Mouse (Mus musculus) heart, embryonic 11.5 days (tissue): ENCODE data around the gene Mea1. TPM values are rescaled to one million over a fixed set of nuclear protein-coding genes. Genes with fewer than 3 reads are reported as not detected.
A peak's percentile ranks its signal among the peaks of the same experiment; 100 is the strongest.

Experiments
- ATAC-seq: fragments of 200-750 bp; cut with Nextera tagmentation; replicated peaks from 2 replicates; pipeline ENCODE4 v1.8.0; 2017; ENCODE audit warnings: moderate library complexity; ENCODE audit not compliant: insufficient number of reproducible peaks, low FRiP score, low TSS enrichment
- H3K27ac ChIP-seq: fragments of 300-500 bp; sonication (generic); 2 replicates; pipeline ENCODE4 v1.5.1; 2014; ENCODE audit warnings: mild to moderate bottlenecking, low read depth, low read length
- H3K27me3 ChIP-seq: fragments of 300-500 bp; sonication (generic); 2 replicates; pipeline ENCODE4 v1.6.1; 2014; ENCODE audit warnings: mild to moderate bottlenecking, low read length, mixed read lengths; ENCODE audit not compliant: control insufficient read depth, insufficient read depth
- H3K36me3 ChIP-seq: fragments of 300-500 bp; sonication (generic); 2 replicates; pipeline ENCODE4 v1.6.1; 2014; ENCODE audit warnings: mild to moderate bottlenecking, low read length, moderate library complexity, mixed read lengths; ENCODE audit not compliant: control insufficient read depth, insufficient read depth
- H3K4me1 ChIP-seq: fragments of 300-500 bp; sonication (generic); 2 replicates; pipeline ENCODE4 v1.6.1; 2014; ENCODE audit warnings: low read length; ENCODE audit not compliant: control insufficient read depth, insufficient read depth
- H3K4me2 ChIP-seq: fragments of 300-500 bp; sonication (generic); 2 replicates; pipeline ENCODE4 v1.6.1; 2014; ENCODE audit warnings: mild to moderate bottlenecking, moderate library complexity
- H3K4me3 ChIP-seq: fragments of 300-500 bp; sonication (generic); 2 replicates; pipeline ENCODE4 v1.5.1; 2014; ENCODE audit warnings: low read depth, low read length
- H3K9ac ChIP-seq: fragments of 300-500 bp; sonication (generic); 2 replicates; pipeline ENCODE4 v1.6.1; 2014; ENCODE audit warnings: mild to moderate bottlenecking, low read depth, low read length, moderate library complexity
- H3K9me3 ChIP-seq: fragments of 300-500 bp; sonication (generic); replicated peaks from 2 replicates; pipeline ENCODE4 v1.6.1; 2016; ENCODE audit warnings: low read length; ENCODE audit not compliant: control insufficient read depth
- WGBS: fragments of 180-500 bp; shearing (Covaris S2); extraction: QIAGEN DNeasy Blood & Tissue Kit; methylation state at CpG from one replicate; pipeline ENCODE4 v1.1.7; 2014; ENCODE audit not compliant: insufficient replicate concordance; 5-methylcytosine and 5-hydroxymethylcytosine counted together
- polyA plus RNA-seq: library from polyadenylated mRNA; unstranded; fragments of >200 nt; fragmentation: Nextera tagmentation; extraction: Ambion mirVana; gene quantifications from 2 replicates; pipeline ENCODE4 v1.2.1, GENCODE M21; 2014

Gene Mea1
- polyA plus RNA-seq, 1 experiment from 2014 or later, result 142 TPM

DNA sequence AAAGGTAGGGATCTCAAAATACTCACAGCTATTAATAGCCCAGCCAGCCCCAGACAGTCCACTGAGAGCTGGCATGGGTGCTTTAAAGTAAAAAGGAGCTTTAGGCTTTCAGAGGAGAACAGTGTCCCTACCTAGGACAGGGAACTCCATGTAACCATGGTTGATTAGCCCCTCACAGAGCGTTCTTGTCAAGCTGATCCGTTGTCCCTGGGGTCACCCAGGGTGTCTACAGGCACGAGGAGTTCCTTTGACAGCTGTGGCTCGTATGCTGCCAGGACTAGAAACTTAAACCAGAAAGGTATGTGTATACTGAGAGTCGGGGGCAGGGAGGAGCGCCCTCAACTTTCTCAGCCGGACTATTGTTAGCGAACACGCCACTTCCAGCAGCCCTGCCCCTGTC lies 318 bp downstream of the Mea1 start:
- peaks cover 28% of the 10 kb centered on the region for H3K36me3 ChIP-seq
- peak overlapping the region; percentile 91 for H3K4me2 ChIP-seq
- H3K4me3 ChIP-seq, result peak overlapping the region; percentile 93
- peak overlapping the region; percentile 85 for H3K9ac ChIP-seq
- H3K27ac ChIP-seq, result peak overlapping the region; percentile 94
- WGBS, result 31% methylated on average over 9 of the region's 9 CpGs
- peaks cover 36% of the 10 kb centered on the region for H3K4me1 ChIP-seq
- no peak for ATAC-seq
- no peaks in the 10 kb centered on the region for H3K9me3 ChIP-seq
- no peaks in the 10 kb centered on the region for H3K27me3 ChIP-seq

DNA sequence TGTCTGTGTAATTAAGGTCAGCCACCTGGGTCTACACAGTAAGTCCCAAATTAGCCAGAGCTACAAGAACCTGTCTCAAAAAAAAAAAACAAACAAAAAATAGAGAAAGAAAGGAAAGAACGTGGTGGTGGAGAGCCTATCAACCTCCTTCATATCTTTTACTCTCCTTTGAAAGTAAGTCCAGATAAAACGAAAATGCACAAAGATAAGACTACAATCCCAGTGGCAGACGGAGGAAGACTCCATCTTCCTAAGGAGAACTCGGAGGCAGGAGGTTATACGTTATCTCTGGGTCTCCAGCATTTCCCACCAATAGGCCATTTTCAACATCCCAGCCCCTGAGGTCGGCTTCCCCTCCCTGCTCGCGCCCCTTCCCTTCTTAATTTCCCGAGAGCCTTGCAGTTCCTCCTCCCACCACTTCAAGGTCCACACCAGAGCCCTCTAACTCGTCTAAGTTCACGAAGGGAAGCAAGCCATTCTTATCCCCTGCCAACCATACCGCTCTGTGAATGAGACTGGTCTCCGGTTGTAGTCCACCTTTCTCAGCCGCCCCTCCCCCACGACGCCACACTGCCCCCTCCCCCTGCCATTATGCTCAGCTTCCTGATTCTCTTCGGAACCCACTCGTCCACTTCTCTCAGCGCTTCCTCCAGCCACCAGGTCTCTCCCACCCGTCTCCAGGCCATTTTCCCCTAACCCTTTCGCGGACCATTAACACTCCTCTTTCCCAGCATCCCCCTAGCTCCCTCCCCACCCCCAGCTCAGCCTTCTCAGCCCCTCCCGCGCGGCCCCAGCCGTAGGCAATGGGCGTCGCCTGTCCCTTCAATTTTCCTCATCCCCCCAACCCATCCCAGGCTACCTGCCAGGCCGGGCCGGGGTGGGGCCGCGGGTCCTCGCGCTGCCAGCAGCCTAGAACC lies 1.5 kb downstream of the Mea1 start:
- H3K36me3 ChIP-seq, result peaks cover 35% of the 10 kb centered on the region
- H3K27ac ChIP-seq, result peak overlapping the region; percentile 94
- peaks cover 29% of the 10 kb centered on the region for H3K4me1 ChIP-seq
- H3K9ac ChIP-seq, result peak overlapping the region; percentile 85
- 2% methylated on average over 34 of the region's 34 CpGs for WGBS
- peak overlapping the region; percentile 91 for H3K4me2 ChIP-seq
- H3K4me3 ChIP-seq, result peak overlapping the region; percentile 93
- no peaks in the 10 kb centered on the region for H3K27me3 ChIP-seq
- no peaks in the 10 kb centered on the region for H3K9me3 ChIP-seq
- ATAC-seq, result no peak; the same call in 1 of the 2 replicates

DNA sequence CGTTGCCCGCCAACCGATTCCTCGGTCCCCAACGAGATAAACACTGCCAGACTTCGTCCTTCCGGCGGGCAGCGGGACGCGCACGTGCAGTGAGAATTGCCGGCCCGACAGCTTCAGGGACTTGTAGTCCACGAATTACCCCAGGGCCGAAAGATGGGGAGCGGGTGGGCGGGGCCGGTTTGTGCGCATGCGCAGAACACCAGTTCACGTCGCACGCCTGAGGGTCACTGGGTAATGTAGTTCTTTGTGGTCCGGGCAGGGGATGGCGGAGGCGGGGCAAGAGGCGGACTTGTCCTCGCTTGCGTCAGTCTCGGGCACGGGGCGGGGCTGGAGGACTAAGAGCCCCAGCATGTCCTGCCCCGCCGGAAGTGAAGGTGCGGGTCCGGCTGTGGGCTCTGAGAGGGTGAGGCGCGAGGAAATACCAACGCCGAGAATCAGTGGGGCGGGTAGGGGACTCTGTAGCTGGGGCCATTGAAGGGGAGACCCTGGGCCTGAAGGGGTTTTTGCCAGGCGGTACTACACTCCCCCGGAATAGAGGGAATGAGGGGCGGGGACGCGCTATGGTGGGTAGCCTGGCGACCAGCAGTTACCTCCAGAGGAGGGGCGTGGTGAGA lies 2.3 kb downstream of the Mea1 start, which contains the start of gene Klhdc3:
Gene Klhdc3 (minus strand): TSS at position 155 of the 614 bp plus-strand sequence.
- no peaks in the 10 kb centered on the region for H3K9me3 ChIP-seq
- H3K4me1 ChIP-seq, result peaks cover 28% of the 10 kb centered on the region
- H3K27me3 ChIP-seq, result no peaks in the 10 kb centered on the region
- H3K4me3 ChIP-seq, result peak within 1 kb of the TSS; percentile 93
- H3K36me3 ChIP-seq, result peaks cover 42% of the 10 kb centered on the region
- peak within 1 kb of the TSS; percentile 85 for H3K9ac ChIP-seq
- peak within 1 kb of the TSS; percentile 94 for H3K27ac ChIP-seq
- H3K4me2 ChIP-seq, result peak within 1 kb of the TSS; percentile 91
- WGBS, result under 1% methylated on average over 49 of the region's 49 CpGs
- ATAC-seq, result peak; percentile 93

DNA sequence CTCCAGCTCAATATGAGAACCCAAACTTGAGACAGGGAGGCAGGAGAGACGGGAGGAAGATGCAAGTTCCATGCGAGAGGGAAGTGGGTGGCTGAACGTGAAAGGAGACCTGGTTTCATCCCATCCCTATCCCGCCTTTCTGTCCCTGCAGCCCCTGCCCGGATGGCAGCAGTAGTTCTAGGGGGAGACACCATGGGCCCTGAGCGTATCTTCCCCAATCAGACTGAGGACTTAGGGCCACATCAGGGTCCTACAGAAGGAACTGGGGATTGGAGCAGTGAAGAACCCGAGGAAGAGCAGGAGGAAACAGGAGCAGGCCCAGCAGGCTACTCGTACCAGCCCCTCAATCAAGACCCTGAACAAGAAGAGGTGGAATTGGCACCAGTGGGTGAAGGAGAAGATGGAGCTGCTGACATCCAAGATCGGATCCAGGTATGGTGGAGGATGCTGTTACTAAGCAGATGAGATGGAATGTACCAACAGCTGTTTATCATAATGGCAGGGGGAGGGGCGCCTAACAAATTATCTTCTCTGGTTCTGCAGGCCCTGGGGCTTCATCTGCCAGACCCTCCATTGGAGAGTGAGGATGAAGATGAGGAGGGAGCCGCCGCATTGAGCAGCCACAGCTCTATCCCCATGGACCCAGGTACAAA lies 3.0 kb downstream of the Mea1 start:
- peak overlapping the region; percentile 62 for H3K27ac ChIP-seq
- H3K9ac ChIP-seq, result peak overlapping the region; percentile 75
- no peaks in the 10 kb centered on the region for H3K27me3 ChIP-seq
- peak overlapping the region; percentile 91 for H3K4me2 ChIP-seq
- peak overlapping the region; percentile 93 for H3K4me3 ChIP-seq
- no peak for ATAC-seq
- H3K9me3 ChIP-seq, result no peaks in the 10 kb centered on the region
- peaks cover 28% of the 10 kb centered on the region for H3K4me1 ChIP-seq
- peaks cover 40% of the 10 kb centered on the region for H3K36me3 ChIP-seq
- 23% methylated on average over 12 of the region's 12 CpGs for WGBS

DNA sequence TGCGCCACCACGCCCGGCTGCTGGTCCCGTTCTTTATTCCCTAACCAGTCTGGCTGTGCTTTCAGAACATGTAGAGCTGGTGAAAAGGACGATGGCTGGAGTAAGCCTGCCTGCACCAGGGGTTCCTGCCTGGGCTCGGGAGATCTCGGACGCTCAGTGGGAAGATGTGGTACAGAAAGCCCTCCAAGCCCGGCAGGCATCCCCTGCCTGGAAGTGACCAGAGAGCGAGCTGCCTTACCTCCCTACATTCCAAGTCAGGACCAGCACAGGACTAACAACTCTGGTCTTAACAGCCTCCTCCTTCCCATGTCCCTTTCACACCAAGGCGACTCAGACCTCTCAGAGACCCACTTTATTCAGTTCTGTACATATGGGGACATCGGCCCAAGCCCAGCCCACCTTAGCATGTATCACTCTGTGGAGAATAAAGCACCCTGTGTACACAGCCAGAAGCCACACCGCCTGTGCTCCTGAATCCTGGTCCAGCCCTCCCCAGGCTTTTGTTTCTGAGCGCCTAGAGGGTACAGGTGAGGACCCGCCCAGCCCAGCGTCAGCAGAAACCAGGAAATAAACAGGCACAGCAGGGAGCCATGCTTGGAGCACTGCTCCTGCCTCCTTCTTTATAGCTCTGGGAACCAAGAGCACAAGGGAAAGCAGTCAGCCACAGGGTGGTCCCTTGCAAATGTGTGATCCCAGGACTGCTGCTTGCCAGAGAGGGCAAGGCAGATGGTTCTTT lies 4.2 kb downstream of the Mea1 start:
- Histone ChIP-seq H3K27ac (no peak overlapping the region), H3K9me3 (no peaks in the 10 kb centered on the region), H3K4me1 (peaks cover 27% of the 10 kb centered on the region), H3K4me3 (no peak overlapping the region), H3K9ac (no peak overlapping the region), H3K36me3 (peaks cover 30% of the 10 kb centered on the region), H3K27me3 (no peaks in the 10 kb centered on the region), H3K4me2 (no peak overlapping the region)
- no peak for ATAC-seq
- 81% methylated on average over 16 of the region's 16 CpGs for WGBS

DNA sequence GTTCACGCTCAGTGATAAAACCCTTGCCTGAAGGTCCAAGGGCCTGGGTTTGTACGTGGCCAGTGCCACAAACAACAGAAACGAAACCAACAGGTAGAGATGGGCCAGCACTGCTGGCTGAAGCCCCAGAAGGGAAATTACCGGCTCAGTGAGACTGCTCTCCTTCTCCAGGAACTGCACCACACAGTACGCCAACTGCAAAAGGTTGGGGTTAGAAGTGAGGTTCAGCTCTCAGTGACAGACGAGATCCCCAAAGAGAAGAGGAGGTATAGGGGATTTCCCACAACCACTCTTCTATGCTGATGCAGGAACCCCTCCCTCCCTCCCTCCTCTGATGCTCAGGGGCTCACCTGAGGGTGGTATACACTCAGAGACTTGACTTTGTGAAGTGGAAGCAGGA lies 7.3 kb downstream of the Mea1 start:
- no peak overlapping the region for H3K27ac ChIP-seq
- H3K9me3 ChIP-seq, result no peaks in the 10 kb centered on the region
- H3K4me1 ChIP-seq, result peaks cover 12% of the 10 kb centered on the region
- no peak overlapping the region for H3K4me2 ChIP-seq
- peaks cover 28% of the 10 kb centered on the region for H3K36me3 ChIP-seq
- 87% methylated on average over 6 of the region's 6 CpGs for WGBS
- H3K27me3 ChIP-seq, result no peaks in the 10 kb centered on the region
- no peak overlapping the region for H3K9ac ChIP-seq
- H3K4me3 ChIP-seq, result no peak overlapping the region
- no peak for ATAC-seq

DNA sequence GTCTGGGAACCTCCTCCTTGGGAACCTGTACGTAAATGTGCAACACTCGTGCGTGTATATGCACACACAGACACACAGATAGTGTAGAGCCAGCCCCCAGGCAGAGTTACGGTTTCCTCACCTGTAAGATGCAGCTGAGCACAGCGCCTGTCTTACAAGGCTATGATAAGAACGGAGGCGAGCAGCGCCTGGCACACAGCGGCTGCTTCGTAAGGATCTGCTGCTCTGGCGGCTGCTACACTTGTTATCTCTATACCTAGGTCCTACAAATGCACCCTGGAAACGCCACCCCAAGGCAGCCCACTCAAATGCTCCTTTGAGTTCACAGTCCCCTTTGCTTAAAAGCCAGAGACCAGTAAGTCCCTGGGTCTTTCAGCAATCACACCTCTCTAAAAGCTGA lies 12.1 kb downstream of the Mea1 start:
- Histone ChIP-seq H3K4me1 (peaks cover 4% of the 10 kb centered on the region; the same call in 1 of the 2 replicates), H3K27ac (no peak overlapping the region), H3K36me3 (peaks cover 7% of the 10 kb centered on the region), H3K4me2 (no peak overlapping the region), H3K27me3 (no peaks in the 10 kb centered on the region), H3K9ac (no peak overlapping the region), H3K9me3 (no peaks in the 10 kb centered on the region), H3K4me3 (no peak overlapping the region)
- ATAC-seq, result no peak
- 73% methylated on average over 12 of the region's 12 CpGs for WGBS

DNA sequence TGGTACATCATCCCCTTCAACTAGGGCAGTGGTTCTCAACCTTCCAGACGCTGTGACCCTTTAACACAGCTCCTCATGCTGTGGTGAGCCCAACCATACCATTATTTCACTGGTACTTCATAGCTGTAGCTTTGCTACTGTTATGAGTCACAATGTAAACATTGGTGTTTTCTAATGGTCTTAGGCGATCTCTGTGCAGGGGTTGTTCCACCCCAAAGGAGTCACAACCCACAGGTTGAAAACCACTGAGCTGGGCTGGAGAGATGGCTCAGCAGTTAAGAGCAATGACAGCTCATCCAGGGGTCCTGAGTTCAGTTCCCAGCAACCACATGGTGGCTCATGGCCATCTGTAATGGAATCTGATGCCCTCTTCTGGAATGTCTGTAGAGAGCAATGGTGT lies 12.8 kb downstream of the Mea1 start:
- Histone ChIP-seq H3K4me1 (peaks cover 4% of the 10 kb centered on the region; the same call in 1 of the 2 replicates), H3K9me3 (no peaks in the 10 kb centered on the region), H3K36me3 (0 out of 2 replicates have a peak, but pooled peaks cover under 1% of the 10 kb centered on the region), H3K4me3 (no peak overlapping the region), H3K27ac (no peak overlapping the region), H3K27me3 (no peaks in the 10 kb centered on the region), H3K4me2 (no peak overlapping the region), H3K9ac (no peak overlapping the region)
- 91% methylated on average over 2 of the region's 2 CpGs for WGBS
- ATAC-seq, result no peak
